Mouse (Mus musculus): ENCODE measurements around the gene Zc3hav1.

Zc3hav1 gene

DNA sequence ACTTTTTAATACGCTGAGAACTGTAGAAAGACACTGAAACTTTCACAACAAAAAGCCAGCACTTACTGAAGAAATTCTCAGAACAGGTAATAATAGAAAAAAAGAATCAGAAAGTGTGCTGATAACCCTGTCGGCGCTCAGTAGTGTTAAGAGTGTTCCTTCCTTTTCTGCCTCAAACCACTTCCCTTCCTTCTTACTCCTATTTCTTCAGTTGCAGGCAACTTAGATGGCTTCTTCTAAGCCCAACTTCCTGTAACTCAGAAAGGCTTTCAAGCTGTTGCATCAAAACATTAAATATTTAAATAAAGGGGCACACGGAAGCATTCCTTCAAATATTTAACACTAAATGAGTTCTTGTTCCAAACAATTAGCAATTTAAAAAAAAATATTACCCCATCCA is 2.5 kb downstream of the Zc3hav1 start:
- no peak for DNase-seq

DNA sequence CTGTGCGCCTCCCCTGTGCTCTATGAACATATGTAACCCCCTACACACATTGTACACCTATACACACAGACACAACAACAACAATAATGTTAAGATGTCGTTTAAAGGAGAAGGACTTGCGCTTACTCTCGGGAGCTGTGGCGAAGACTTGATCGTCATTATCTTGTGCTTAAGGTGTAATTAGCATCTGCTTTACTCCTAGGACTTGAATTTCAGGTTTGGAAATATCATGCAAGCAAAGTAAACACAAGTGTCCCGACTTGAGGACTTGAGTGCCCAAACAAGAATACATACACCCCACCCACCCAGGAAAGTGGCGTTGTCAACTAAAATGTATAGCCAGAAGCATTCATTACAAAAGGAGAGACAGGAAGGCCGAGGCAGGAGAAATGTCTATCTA is 4.6 kb downstream of the Zc3hav1 start:
- DNase-seq = no peak

- DNase-seq = no peak
These were observed 5.5 kb downstream of the Zc3hav1 start for GRCm38 (mm10) chr6:38348811-38349453.

GRCm38 (mm10) chr6:38347875-38348274 is 6.5 kb downstream of the Zc3hav1 start:
- no peak for DNase-seq

DNA sequence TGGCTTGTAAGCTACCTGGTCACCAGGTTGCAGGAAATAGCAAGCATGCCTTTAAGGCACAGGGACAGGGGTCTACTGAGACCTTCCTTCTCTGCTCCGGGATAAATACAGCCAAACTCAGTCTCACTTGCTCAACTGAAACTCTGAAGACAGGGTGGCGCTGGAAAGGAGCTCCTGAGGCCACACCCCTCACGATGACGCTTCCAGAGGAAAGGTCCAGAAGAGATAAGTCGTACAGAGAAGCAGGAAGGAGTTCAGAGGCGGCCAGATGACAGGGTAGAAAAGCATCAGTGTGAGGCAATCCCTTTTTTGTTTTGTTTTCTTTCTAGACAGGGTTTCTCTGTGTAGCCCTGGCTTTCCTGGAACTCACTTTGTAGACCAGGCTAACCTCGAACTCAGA is 8.6 kb downstream of the Zc3hav1 start:
- no peak for DNase-seq

DNA sequence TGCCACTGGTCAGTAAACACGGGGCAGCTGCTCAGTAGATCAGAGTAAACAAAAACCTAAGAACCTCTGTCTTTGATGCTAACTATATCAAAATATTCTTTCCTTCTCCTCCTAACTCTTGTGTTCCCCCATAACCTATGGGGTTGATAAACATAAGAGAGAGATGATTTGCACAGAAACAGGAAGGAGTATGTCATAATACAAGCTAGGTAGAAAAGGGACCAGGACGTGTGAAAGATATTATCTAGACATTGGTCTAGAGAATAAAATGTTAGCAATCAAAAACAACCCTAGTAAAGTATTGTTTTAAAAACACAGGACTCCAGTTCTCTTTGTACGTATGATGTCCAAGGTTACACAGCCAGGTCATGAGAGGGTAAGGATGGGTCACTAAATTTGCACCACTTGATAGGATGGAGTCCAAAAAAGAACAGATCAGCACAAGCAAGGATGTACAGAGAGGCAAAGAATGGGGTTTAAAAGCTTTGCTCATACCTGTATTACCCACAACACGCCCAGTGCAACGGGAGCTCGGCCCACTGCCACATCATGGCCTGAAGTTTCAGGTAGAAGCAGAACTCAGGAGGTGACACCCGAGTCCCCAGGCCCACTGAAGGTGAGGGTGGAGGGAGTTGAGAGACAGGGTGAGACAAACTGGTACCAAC is 10.3 kb downstream of the Zc3hav1 start:
- DNase-seq = no peak

GRCm38 (mm10) chr6:38343581-38343980 is 10.8 kb downstream of the Zc3hav1 start:
- DNase-seq = no peak

GRCm38 (mm10) chr6:38342666-38342992 is 11.8 kb downstream of the Zc3hav1 start:
- no peak for DNase-seq

DNA sequence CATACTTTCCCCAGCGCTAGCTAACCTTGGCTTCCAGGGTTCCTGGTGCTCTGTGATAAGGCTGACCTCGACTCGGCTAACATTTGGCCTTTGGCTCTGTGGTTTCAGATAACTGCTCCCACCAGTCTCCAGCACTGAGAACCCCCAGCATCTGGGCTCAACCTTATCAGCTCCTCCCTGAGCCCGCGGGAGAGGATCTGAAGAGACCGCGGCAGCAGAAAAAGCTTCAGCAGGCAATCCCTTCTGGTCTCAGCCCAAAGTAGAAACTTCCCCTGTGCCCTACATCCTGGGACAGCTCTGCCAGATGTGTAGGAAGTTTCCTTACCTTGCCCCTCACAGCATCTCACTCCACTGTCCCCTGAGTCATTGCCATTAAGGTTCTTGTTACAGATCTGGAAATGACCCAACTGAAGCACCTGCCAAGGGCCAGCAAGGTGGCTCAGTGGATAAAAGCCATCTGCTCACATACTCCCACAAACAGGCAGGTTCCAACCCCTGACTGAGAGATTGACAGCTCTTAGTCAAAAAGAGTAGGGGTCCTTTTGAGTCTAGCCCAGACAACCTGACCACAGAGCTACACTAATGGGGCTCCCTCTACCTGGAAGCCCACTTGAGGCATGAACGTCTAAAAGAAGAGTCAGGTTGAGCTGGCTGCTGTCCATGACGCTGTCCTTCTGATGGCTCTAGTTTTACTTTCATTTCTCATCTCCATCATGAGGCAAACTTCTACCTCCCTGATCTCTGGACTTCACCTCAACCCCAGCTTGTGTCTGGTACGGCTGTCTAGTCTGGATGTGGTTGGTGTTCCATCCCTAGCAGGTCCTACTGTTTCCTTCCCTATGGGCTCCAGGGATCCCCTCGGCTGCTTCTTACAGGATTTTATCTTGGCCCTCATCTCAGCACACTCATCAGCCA is 12.4 kb downstream of the Zc3hav1 start:
- no peak for DNase-seq

GRCm38 (mm10) chr6:38339078-38339477 is 15.3 kb downstream of the Zc3hav1 start:
- DNase-seq = no peak

DNA sequence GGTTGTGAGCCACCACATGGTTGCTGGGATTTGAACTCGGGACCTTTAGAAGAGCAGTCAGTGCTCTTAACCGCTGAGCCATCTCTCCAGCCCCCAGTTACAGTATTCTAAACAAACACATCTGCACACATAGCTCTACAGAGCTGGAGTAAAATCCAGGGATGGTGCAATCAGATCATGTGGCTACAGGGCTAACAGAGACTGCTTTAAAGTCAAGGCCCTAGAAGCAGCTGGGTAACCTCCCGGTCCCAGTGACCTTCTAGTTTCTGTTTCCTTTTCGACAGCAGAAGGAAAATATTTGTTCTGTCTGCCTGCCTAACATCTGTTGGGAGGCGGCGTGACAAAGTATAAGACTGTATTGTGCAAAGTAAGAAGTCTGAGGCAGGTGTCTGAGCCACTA is 16.5 kb downstream of the Zc3hav1 start:
- no peak for DNase-seq

- no peak for DNase-seq
These were observed 17.2 kb downstream of the Zc3hav1 start for GRCm38 (mm10) chr6:38337166-38337705.

DNA sequence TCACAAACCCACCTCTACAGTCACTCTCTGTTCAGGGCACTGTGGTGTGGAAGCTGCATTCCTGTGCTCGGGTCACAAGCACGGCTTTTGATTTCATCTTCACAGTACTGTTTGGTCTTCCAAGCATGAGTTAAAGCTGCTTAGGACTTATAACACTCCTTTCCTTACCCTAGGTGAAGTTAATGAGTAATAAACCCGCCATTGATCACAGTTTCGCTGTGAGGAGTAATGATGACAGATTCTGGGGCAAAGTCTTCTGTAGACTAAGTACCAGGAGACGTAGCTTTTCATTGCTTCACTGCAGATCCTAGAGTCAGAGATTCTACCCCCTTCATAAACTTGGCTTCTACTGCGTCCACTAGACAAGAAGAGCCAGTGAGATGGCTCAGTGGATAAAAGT is 19.1 kb downstream of the Zc3hav1 start:
- no peak for DNase-seq

- no peak for DNase-seq
These were observed 27.8 kb downstream of the Zc3hav1 start for GRCm38 (mm10) chr6:38326596-38326995.

DNA sequence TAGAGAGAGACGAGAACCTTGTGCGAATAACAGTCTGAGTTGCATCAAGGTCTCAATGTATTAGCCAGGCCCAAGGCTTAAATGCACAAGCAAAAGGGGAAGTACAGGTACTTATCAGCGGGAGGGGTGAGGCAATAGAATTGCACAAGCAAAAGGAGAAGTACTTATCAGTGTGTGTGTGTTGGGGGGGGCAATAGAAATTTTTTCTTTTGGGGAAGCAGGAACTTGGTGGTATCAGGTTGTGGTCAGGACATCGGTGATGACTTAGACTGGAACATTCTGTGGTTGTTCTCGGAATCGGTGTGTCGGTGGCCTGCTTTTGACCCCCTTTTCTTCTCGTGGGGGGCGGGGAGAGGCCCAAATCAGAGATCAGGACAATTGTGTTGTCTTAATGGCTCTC is 33.8 kb downstream of the Zc3hav1 start:
- DNase-seq = no peak

DNA sequence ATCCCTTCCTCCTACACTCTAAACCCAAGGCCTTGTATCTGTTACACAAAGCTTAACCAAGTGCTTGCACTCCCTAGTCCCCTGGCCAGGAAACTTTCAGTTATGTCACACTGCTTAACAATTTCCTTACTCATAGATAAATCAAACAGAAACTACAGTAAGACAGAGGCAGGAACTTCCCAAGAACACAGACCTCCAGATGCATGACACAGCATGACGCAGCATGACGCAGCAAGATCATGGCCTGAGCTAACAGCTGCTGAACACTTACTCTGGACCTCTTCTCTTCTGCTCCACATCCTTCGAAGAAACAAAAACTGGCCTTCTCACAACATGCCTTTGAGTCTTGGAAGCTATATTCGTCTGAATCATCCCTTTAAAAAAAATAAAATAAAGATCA is 38.4 kb downstream of the Zc3hav1 start:
- DNase-seq = no peak

DNA sequence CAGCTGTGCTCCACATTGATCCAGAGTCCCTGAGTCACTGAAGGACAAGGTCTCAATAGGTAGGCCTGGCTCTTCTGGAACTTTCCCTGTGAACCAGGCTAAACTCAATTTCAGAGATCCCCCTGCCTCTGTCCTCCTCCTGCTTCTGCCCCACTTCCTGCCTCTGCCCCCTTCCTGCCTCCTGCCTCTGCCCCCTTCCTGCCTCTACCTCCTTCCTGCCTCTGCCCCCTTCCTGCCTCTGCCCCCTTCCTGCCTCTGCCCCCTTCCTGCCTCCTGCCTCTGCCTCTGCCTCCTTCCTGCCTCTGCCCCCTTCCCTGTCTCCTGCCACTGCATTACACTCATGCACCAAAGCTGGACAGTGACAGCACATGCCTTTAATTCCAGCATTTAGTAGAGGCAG is 44.7 kb downstream of the Zc3hav1 start:
- peak in 1 of 2 experiments; percentile 12 for DNase-seq

DNA sequence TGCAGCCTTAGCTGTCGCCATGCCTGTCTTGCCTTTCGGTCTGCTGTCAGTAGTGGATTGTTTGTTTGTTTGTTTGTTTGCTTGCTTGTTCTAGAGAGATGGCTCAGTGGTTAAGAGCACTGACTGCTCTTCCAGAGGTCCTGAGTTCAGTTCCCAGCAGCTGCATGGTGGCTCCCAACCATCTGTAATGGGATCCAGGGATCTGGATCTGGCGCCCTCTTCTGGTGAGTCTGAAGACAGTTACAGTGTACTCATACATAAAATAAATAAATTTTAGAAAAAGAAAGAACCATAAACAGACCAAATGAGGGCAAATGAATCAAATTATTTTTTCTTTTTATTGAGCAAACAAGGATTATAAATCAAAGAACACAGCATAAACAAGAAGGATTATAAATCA is 49.4 kb downstream of the Zc3hav1 start:
- no peak for DNase-seq

DNA sequence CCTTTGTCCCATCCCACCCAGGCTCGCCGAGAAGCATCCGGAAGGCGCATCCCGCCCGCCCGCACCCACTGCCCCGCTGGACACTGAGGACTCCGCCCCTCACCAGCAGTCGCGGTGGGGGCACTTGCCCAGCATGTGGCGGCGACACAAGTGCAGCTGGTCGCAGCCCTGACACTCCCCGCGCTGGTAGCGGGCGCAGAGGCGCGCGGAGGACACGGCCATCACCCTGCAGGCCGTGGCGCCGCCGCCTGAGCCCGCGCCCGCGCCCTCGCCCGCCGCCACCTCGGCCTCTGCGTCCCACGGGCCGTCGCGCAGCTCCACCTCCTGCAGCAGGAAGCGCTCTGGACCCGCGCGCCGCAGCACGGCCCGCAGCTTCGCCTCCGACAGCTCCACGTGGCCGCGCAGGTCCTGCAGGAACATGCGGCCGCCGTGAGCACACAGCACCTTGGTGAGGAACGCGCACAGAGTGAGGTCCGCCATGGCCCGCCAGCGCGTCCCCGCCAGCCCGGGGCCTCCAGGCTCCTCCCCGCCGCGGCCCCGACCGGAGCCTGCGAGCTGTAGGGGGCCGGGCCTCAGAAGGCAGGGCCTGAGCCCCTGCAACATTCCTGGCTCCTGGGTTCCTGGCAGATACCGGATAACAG is 55.5 kb downstream of the Zc3hav1 start, which contains the start of gene Zc3hav1l:
Gene Zc3hav1l (minus strand): TSS at position 499 of the 641 bp plus-strand sequence.
- DNase-seq = peak; percentile 14 to 35

DNA sequence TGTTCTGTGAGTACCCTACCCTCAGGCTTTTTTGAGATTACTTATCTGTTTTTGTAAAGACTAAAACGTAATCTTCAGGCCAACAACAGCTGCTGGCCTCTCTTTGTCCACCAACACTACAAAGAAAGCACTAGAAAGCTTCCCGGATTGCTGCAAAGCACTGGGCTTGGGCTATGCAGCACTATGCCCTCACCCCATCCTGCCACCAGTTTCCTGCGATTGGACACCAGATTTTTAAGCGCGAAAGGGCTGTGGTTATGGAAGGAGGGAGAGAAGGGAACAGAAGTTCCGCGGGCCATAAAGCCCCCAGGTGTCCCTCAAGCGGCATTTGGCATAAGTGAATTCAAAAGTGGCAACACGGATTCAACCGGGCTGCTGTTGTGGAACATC is 56.2 kb downstream of the Zc3hav1 start:
- DNase-seq = no peak

- no peak for DNase-seq
These were observed 56.7 kb downstream of the Zc3hav1 start for GRCm38 (mm10) chr6:38297580-38298245.

- DNase-seq = no peak
These were observed 60.7 kb downstream of the Zc3hav1 start for GRCm38 (mm10) chr6:38293708-38294107.

Measured in spleen, adult 18-20 months (tissue).